Mouse (Mus musculus) c-Kit-positive CD71-positive TER-119-negative erythroid progenitor cells, embryonic 14.5 days (primary cell): ENCODE results near the gene Akt2.
A peak's percentile ranks its signal among the peaks of the same experiment; 100 is the strongest.
"Not testable (repeated sequence)": the region's sequence is repeated elsewhere in the genome, so short reads cannot be mapped to it uniquely, and the experiment has no call there.

Source experiments
- DNase-seq: peaks from one replicate; pipeline ENCODE4 v3.0.0-alpha.2; 2013; ENCODE audit warnings: low read depth

Akt2 gene

DNA sequence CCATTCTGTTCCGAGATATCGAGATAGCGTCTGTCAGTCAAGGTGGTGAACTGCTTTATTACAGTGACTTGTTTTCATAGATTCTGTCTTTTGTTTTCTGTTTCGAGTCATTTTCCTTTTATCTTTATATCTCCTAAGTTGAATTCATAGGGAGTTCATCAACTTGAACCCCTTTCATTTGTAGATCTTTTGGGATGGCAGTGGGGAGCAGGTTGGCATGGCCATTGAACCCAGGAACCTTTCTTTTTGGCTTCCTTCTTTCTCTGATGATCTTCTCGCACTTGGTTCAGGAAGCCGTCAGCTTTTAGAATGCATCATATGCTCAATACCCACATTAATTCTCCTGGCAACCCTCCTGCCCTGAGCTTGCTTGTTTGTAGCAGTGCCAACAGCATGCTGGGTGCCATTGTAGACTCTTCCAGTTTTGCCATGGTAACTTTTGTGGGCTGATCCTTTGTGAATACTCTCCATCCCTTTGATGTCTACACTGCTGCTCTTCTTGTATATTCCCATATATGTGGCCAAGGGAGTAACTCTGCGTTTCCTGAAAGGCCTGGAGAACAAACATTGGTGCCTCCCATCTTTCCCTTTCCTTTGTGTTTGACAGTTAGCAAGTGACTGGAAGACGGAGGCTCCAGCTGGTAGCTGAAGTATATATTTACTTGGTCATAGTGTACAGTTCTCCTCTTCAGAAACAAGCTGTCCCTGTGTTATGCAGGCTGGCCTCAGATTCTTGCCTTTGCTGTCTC lies 22.6 kb downstream of the Akt2 start:
- no peak for DNase-seq

DNA sequence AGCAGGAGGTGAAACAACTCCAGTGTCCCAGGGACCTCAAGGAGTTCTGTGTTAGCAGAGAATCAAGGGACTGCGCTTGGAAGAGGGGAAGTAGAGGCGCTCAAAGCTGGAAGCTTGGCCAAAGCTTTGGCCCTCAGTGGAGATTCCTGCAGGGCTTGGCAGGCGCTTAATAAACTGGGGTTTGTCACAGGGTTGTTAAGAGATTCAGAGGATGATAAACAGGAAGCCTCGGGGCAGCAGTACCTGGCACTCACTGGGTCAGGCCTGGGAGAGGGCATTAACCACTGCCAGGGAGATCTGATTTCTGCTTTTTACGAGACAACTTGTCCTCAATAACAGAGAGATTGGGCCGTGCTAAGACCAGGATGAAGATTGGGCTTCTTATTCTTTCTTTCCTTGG lies 29.7 kb downstream of the Akt2 start:
- no peak for DNase-seq

DNA sequence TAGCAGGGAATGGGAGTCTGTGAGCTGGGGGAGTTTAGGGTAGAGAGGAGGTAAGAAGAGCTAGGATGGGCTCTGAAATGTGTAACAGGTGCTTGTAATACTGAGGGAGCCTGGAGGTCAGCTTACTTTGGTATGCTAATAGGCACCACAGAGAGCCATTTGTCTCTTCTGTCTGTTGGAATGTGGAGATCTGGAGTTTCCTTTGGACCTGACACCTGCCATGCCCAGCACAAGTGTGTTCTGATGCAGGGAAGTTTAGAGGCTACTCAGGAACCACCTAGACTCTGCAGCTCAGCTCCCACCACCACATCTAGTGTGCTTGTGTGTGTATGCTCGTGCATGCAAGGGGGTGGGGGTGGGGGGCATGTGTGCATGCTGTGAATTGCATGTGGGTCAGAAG lies 30.9 kb downstream of the Akt2 start:
- no peak for DNase-seq

GRCm38 (mm10) chr7:27624967-27625366 lies 33.6 kb downstream of the Akt2 start:
- no peak for DNase-seq

DNA sequence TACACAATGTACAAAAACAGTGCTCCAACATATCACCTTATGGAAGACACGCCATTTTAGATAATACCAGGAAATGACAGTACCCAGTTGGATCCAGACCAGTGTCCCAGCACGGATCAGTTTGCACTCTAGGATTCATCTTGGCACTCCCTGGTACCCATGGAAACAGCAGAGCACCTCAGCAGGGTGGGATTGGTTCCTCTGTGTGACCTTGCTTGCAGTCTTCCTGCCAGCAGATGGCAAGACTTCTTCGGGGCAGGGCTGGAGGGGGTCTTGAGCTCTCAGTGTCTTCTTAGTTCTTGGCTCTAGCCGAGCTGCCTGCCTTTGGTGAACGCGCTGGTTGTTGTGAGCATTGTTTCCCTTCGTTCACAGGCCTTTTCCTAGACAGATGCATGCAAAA lies 36.4 kb downstream of the Akt2 start:
- DNase-seq = no peak

GRCm38 (mm10) chr7:27628190-27628589 lies 36.8 kb downstream of the Akt2 start:
- DNase-seq = no peak

GRCm38 (mm10) chr7:27628816-27629215 lies 37.5 kb downstream of the Akt2 start:
- DNase-seq = not testable (repeated sequence)

DNA sequence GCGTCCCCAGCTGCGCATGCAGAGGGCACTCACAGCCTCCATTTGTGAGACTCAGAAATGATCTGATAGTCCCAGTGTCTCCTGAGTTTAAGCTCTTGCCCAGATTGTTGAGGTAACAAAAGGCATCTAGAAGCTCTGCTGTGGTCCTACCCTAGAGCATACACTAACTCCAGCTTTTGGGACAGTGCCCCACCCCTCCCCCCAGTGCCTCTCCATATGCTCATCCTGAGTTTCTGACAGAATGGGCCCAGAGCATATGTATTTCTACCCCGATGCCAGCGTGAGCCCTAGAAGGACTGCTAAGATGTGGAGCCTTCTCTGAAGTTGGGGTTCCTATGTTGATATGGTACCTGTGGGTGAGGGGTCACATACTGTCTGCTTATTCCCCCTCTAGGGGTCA lies 40.1 kb downstream of the Akt2 start:
- no peak for DNase-seq

GRCm38 (mm10) chr7:27633166-27633565 lies 41.8 kb downstream of the Akt2 start:
- no peak for DNase-seq

- DNase-seq = no peak
These were observed 43.3 kb downstream of the Akt2 start for GRCm38 (mm10) chr7:27634691-27635090.

DNA sequence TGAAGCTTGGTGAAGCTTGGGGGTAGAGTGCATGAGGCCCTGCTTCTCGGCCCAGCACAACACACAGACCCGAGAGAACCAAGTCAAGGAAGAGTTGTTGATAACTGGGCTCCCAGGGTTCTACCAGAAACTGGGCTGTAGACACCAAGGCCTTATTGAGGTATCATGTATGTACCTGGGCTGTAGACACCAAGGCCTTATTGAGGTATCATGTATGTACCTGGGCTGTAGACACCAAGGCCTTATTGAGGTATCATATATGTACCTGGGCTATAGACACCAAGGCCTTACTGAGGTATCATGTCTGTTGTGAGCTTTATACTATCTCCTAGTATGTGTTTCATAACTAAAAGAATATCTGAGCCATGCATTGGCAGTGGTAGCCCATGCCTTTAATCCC lies 43.7 kb downstream of the Akt2 start:
- not testable (repeated sequence) for DNase-seq

DNA sequence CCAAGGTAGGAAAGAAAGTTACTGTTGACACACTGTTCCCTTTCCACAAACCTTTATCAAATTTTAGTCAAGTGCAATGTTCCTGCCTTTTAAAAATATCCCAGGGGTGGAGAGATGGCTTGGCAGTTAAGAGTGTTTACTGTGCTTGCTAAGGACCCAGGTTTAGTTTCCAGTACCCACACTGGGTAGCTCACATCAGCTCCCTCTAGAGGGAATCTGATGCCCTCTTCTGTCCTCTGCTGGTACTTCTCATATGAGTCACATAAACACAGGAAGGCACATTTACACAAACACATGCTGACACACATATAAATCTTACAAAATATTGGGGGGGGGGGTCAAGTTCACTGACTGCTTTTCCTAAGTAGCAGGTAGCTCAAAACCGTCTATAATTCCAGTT lies 53.1 kb downstream of the Akt2 start:
- DNase-seq = no peak

DNA sequence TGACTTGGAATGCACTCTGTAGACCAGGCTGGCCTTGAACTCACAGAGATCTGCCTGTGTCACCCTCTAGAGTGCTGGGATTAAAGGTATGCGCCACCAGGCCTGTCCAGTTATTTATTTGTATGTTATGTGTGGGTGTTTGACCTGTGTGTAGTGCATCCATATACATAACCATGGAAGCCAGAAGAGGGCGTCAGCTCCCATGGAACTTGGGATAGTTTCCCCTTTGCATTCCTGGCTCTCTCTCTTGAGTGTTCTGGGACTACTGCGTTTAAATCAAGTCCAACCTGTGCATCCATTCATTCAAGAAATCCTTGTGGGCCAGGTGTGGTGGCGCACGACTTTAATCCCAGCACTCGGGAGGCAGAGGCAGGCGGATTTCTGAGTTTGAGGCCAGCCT lies 55.2 kb downstream of the Akt2 start:
- no peak for DNase-seq

- DNase-seq = no peak
These were observed 56.1 kb downstream of the Akt2 start for GRCm38 (mm10) chr7:27647281-27648002.

DNA sequence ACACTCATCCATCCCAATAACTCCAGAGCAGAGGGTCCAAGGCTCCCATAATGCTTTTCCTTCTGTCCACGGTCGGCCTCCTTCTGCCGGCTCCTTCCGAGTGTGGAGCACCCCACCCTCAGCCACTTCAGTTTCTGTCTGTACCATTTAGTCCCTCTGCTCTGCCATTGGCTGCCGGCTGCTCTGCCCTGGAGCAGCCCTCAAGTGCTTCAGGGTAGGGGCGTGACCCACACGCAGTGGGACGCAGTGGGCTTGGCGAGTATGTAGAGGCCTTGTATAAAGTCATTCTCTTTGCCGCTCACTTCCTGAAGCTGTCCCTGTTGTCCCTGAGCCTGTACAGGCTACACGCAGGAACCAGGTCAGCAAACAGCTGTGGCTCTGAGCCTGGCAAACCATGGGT lies 58.4 kb downstream of the Akt2 start:
- DNase-seq = no peak

DNA sequence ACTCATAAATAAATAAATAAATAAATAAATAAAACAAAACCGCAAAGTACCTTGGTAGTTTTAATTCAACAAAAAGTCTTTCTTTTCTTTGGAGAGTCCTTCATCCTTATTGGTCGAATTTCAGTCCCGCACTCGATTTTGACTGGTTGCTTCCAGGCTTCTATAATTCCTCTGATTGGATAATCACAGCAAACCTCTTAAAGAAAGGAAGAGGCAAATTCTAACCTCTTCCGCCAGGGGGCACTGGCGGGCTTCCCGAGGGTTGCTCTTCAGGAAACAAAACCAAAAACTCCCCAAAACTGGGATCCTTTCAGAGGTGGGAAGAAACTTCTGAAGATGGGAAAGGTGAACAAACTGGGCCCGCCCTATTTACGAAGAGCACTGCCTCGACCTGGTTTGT lies 59.6 kb downstream of the Akt2 start:
- DNase-seq = peak; percentile 79

DNA sequence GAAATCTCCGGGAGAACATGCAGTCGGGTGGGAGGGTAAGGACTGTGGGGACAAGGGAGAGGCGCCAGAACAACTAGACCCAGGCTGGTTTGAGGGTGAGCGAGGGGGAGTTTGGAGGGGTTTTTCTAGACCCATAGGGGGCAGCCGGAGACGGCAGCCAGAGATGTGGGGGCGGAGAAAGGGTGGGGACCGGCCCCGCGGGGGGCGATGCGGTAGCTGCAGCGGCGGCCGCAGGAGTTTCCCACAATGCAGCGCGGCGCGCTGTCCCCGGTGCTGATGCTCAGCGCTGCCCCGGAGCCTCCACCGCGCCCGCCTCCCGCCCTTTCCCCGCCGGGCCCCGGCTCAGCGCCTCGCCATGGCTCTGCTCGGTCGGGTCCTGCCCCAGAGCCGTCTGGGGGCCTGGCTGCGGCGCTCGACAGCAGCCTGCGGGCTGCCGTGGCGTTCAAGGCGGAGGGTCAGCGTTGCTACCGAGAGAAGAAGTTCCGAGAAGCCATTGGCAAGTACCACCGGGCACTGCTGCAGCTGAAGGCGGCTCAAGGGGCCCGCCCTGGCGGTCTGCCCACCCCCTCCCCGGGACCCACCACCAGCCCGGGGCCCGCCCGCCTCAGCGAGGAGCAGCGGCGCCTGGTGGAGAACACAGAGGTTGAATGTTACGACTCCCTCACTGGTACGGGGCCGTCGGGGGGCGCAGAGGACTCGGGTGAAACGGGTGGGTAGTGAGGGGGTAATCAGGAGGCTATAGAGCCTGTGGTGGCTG lies 62.5 kb downstream of the Akt2 start, which contains the start of gene Ttc9b:
Ttc9b (plus strand) TSS at position 235 of the 757 bp plus-strand sequence.
- no peak for DNase-seq

DNA sequence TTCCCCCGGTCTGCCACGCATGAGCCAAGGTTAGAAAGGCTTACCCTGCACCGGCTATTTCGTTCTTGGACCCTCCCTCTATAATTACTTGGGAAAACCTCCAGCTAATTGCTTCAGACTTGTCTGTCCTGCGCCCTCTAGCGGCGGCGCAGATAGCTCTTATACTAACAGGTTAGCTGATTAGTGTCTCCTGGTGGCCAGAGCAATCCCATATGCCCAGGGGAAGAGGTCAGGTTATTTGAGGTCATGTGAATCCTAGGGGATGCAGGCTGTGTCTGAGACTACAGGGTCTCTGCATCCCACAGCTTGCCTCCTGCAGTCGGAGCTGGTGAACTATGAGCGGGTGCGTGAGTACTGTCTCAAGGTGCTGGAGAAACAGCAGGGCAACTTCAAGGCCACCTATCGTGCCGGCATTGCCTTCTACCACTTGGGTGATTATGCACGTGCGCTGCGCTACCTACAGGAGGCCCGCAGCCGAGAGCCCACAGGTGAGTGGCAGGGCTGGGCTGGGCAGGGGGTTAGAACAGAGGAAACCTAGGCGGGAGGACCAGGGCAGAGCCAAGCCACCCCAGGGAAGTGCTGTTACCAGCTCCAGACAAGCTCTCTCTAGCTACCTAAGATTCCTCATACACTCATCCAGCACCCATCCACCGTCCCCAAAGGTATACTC lies 63.4 kb downstream of the Akt2 start:
- no peak for DNase-seq

DNA sequence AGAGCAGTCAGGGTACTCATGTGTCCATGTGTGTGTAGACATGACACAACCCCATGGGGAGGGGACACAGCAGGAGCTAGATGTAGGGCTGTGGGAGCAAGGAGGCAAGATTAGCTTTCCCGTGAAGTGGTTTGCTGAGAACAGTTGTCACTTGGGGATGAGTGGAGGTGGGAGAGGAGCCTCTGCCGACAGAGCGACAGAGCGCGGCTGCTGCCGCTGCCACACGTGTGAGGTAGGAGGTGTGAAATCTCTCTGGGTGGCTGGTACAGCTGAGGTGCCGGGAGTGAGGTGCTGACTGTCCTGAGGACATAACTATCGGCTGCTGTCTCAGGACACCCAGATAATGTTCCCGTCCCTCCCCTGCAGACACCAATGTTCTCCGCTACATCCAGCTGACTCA lies 64.2 kb downstream of the Akt2 start:
- DNase-seq = no peak

- DNase-seq = no peak
These were observed 65.2 kb downstream of the Akt2 start for GRCm38 (mm10) chr7:27656600-27656999.

GRCm38 (mm10) chr7:27657824-27658395 lies 66.6 kb downstream of the Akt2 start:
- DNase-seq = no peak
